Mouse (Mus musculus) megakaryocyte, embryonic 14.5 days (primary cell): ENCODE data around the gene Tgif1. TPM values are rescaled to one million over a fixed set of nuclear protein-coding genes. Genes with fewer than 3 reads are reported as not detected.

Experiments used
- H3K27me3 ChIP-seq: replicated peaks from 2 replicates; pipeline ENCODE3; 2012; ENCODE audit warnings: inconsistent platforms
- H3K36me3 ChIP-seq: replicated peaks from 2 replicates; pipeline ENCODE3; 2012; ENCODE audit warnings: low read length, inconsistent platforms, mixed read lengths
- H3K4me1 ChIP-seq: 2 replicates; pipeline ENCODE4 v1.6.1; 2012; ENCODE audit warnings: inconsistent platforms
- H3K4me3 ChIP-seq: replicated peaks from 2 replicates; pipeline ENCODE3; 2012; ENCODE audit warnings: moderate library complexity, mild to moderate bottlenecking, inconsistent platforms
- H3K9me3 ChIP-seq: 2 replicates; pipeline ENCODE4 v1.6.1; 2012; ENCODE audit warnings: inconsistent platforms
- FLI1 ChIP-seq: IDR thresholded peaks from 2 replicates; pipeline ENCODE4 v1.6.1; 2012; ENCODE audit warnings: low read length, inconsistent platforms, mixed read lengths
- GATA1 ChIP-seq: IDR thresholded peaks from 3 replicates; pipeline ENCODE4 v1.6.1; 2012; ENCODE audit warnings: mixed read lengths, low read length, inconsistent platforms, borderline replicate concordance
- polyA plus RNA-seq: library from polyadenylated mRNA; stranded (reverse); fragments of >175 nt; gene quantifications from 2 replicates; pipeline ENCODE4 v1.2.3, GENCODE M21; 2012; ENCODE audit warnings: low replicate concordance; ENCODE audit not compliant: insufficient read depth

Tgif1 gene
- polyA plus RNA-seq, 1 experiment = 4.9 TPM

- H3K27me3 ChIP-seq = peaks cover 53% of the 10 kb centered on the region
- no peaks in the 10 kb centered on the region for H3K36me3 ChIP-seq
- peak overlapping the region; percentile 96 for H3K4me3 ChIP-seq
- no peak for TF ChIP-seq GATA1
- no peak for TF ChIP-seq FLI1
- H3K4me1 ChIP-seq = peaks cover 48% of the 10 kb centered on the region
- no peaks in the 10 kb centered on the region for H3K9me3 ChIP-seq
Measured at GRCm38 (mm10) chr17:70852686-70853386, 510 bp downstream of the Tgif1 start.

DNA sequence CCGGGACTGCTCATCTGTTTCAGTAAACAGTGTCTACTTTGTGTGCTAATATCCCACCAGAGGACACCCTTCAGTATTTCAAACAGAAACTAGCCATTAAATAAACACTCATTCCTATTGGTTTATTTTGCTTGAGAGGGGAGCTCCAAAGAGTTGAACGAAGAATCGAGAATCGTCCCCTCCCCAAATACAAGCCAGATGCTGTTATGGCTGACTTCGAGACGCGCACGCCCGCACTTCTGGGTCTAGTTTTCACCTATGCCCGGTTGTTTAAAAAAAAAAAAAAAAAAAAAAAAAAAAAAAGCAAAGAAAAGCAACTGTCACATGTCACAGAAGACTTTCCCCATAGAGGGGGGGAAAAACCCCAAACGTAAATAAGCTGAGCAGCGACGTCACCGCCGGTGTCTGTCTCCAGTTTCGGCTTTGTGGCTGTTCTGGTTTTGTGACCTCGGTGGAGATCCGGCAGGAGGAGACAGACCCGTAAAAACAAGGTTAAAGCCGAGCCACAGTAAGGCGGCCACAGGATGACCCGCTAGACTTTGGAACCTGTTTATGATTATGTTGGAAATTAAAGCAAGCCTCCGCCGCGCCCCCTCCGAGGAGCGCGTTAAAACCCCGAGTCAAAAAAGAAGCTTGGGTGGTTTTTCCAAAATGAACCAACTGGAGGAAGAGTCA lies 1.2 kb downstream of the Tgif1 start:
- Histone ChIP-seq H3K27me3 (peaks cover 53% of the 10 kb centered on the region), H3K4me3 (peak overlapping the region; percentile 96), H3K9me3 (no peaks in the 10 kb centered on the region), H3K4me1 (peaks cover 52% of the 10 kb centered on the region), H3K36me3 (no peaks in the 10 kb centered on the region)
- TF ChIP-seq FLI1 = no peak
- TF ChIP-seq GATA1 = no peak

- TF ChIP-seq FLI1 = no peak
- no peak for TF ChIP-seq GATA1
- peaks cover 49% of the 10 kb centered on the region for H3K27me3 ChIP-seq
- H3K9me3 ChIP-seq = no peaks in the 10 kb centered on the region
Measured at GRCm38 (mm10) chr17:70850996-70851991, 2.1 kb downstream of the Tgif1 start.

GRCm38 (mm10) chr17:70850233-70850995 lies 2.9 kb downstream of the Tgif1 start:
- peaks cover 49% of the 10 kb centered on the region for H3K27me3 ChIP-seq
- peak overlapping the region; percentile 96 for H3K4me3 ChIP-seq
- H3K4me1 ChIP-seq = peaks cover 55% of the 10 kb centered on the region
- no peaks in the 10 kb centered on the region for H3K36me3 ChIP-seq
- no peaks in the 10 kb centered on the region for H3K9me3 ChIP-seq
- no peak for TF ChIP-seq GATA1
- TF ChIP-seq FLI1 = no peak

More at GRCm38 (mm10) chr17:70850996-70851991, 2.1 kb downstream of the Tgif1 start:
- Histone ChIP-seq H3K4me3 (peak overlapping the region; percentile 96), H3K36me3 (no peaks in the 10 kb centered on the region), H3K4me1 (peaks cover 54% of the 10 kb centered on the region)

DNA sequence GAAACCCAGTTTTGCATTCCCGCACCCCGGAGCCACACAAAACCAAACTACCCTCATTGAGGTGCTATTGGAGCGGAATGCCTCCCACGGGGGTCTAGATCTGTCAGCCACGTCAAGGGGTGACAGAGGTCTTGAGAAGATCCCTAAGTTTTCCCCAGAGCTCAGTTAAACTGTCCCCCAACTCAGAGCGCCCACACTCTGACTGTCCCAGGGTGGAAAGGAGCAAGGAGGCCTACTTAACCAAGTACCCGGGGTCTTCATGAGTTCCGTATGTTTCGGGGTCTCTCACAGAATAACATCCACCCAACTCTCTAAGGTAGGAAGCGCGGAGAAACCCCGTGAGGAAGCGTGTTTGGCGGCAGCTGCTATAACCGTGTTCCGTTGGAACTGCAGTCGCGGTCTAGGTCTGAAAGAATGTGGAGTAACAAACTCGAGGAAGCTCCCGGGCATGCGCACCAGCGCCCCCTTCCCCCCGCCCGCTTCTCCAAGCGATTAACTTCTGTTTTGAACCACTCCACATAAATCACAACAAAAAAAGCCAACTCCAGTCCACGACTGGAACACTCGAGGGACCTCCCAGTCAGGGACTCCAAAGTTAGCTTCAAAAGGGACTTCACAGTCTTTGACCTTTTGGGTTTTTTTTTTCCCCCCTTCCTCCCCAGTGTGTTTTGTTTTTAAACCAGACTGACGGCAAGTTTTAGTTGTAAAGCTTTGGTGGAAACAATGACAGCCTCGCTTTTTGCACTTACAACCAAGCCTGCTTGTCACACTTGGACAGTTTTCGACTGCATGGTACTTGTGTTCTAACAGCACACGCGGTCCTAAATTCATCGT lies 3.7 kb downstream of the Tgif1 start:
- Histone ChIP-seq H3K36me3 (peaks cover 6% of the 10 kb centered on the region), H3K4me1 (peaks cover 55% of the 10 kb centered on the region), H3K4me3 (peak overlapping the region; percentile 96), H3K9me3 (no peaks in the 10 kb centered on the region), H3K27me3 (peaks cover 46% of the 10 kb centered on the region)
- TF ChIP-seq FLI1 (no peak), GATA1 (no peak)

DNA sequence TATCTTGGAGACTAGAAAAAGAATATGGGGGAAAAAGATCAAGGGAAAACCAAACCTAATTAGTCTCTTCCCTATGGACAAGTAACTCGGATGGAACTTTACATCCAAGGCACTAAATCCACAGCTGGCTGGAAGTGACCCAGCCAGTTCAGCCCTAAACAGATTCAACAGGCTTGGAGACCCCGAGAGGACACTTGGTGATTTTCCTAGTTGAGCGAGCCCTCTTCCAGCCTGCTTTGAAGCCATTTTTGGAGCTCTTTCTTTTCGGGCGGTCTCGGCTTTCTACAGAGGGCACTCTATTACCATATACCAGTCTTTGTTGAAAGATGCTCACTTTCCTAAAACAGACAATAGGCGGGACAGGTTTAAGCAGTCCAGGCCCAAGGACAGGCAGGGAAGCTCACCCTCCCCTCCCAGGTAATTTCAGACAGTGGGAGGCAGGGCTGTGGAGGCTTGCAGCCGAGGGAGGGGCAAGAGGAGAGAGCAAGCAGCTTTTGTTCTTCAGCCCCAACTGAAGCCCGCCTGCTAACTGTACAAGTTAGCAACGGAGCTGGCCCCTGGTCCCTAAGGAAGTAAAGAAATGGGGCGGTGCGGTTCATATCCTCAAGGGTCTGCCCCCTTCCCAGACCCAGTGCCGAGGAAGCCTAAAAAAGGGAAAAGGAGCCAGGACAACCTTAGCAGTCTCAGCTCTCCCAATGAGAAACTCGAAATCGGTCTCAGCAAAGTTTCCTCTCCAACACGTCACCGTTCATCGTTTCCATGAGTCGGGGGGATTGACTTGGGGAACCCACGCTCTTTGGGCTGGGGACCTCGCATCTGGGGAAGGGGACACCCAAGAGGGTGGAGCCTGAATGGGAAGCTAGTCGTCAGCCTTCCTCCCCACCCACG lies 4.6 kb downstream of the Tgif1 start:
- Histone ChIP-seq H3K27me3 (peaks cover 37% of the 10 kb centered on the region), H3K4me1 (peaks cover 55% of the 10 kb centered on the region), H3K4me3 (peak overlapping the region; percentile 96), H3K36me3 (peaks cover 8% of the 10 kb centered on the region), H3K9me3 (no peaks in the 10 kb centered on the region)
- TF ChIP-seq GATA1 (no peak), FLI1 (no peak)

DNA sequence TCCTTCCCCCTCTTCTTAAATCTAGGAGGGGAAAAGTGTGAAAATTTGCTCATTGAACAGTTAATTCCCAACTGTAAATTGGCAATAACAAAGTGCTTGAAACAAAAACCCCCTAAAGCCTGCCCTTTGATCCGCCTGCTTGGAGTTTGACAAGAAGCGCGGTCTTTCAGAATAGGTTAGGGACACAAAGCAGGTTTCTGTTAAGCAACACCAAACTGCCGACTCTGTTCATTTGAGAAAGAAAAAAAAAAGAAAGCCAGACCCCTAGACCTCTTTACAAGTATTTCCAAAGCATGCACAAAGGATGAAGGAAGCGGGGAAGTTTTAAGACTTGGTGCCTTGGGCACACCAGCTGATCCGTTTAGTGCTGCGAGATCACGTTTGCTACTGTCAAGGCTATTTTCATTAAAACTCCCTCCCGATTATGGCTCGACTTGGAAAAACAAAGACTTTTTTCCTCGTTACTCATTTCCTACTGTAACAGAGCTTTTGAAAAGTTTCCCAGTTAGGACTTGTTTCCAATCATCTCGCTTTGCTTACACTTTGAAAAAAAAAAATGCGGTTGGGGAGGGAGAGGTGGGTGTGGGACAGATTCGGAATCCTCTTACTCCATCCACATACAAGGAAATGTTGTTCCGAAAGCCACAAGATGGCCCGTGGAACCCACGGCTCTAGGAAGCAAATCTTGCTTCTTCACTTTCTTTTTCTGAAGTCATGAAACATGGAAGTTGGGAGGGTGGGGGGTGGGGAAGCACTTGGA lies 5.4 kb downstream of the Tgif1 start:
- Histone ChIP-seq H3K4me1 (peaks cover 48% of the 10 kb centered on the region), H3K36me3 (peaks cover 12% of the 10 kb centered on the region), H3K27me3 (peaks cover 29% of the 10 kb centered on the region), H3K9me3 (no peaks in the 10 kb centered on the region), H3K4me3 (peak overlapping the region; percentile 96)
- TF ChIP-seq FLI1 (no peak), GATA1 (no peak)
